Mouse (Mus musculus): ENCODE data around the gene Gm49721. TPM values are rescaled to one million over a fixed set of nuclear protein-coding genes. Genes with fewer than 3 reads are reported as not detected.
"Not testable (repeated sequence)": the region's sequence is repeated elsewhere in the genome, so short reads cannot be mapped to it uniquely, and the experiment has no call there.

Gene Gm49721
- polyA plus RNA-seq, 1 experiment from 2014 or later = not detected

GRCm38 (mm10) chr17:7030204-7030603 lies 51.5 kb downstream of the Gm49721 start:
- not testable (repeated sequence) for H3K36me3 ChIP-seq (ENCODE audit: control insufficient read depth, insufficient read depth, low read length); ATAC-seq (ENCODE audit: low FRiP score, low TSS enrichment); H3K9ac ChIP-seq (replicated peaks; ENCODE audit: low read length); H3K4me2 ChIP-seq (ENCODE audit: low read length); H3K27me3 ChIP-seq (ENCODE audit: control insufficient read depth, insufficient read depth, low read length); DNase-seq; H3K27ac ChIP-seq (replicated peaks; ENCODE audit: low read depth, low read length); H3K9me3 ChIP-seq (ENCODE audit: control insufficient read depth, low read length); H3K4me3 ChIP-seq (replicated peaks; ENCODE audit: low read depth, low read length); H3K4me1 ChIP-seq (ENCODE audit: control insufficient read depth, insufficient read depth, low read length)
- WGBS = 67% methylated on average over 5 of the region's 7 CpGs

- not testable (repeated sequence) for H3K4me2 ChIP-seq (ENCODE audit: low read length); DNase-seq; H3K36me3 ChIP-seq (ENCODE audit: control insufficient read depth, insufficient read depth, low read length); ATAC-seq (ENCODE audit: low FRiP score, low TSS enrichment); H3K4me1 ChIP-seq (ENCODE audit: control insufficient read depth, insufficient read depth, low read length); H3K4me3 ChIP-seq (replicated peaks; ENCODE audit: low read depth, low read length); H3K27ac ChIP-seq (replicated peaks; ENCODE audit: low read depth, low read length); H3K9me3 ChIP-seq (ENCODE audit: control insufficient read depth, low read length); H3K27me3 ChIP-seq (ENCODE audit: control insufficient read depth, insufficient read depth, low read length); H3K9ac ChIP-seq (replicated peaks; ENCODE audit: low read length)
- WGBS = 69% methylated on average over 3 of the region's 6 CpGs
Observed at GRCm38 (mm10) chr17:7030622-7031174, 52.0 kb downstream of the Gm49721 start.

GRCm38 (mm10) chr17:7033192-7034166 lies 54.8 kb downstream of the Gm49721 start:
- not testable (repeated sequence) for H3K4me2 ChIP-seq (ENCODE audit: low read length); H3K36me3 ChIP-seq (ENCODE audit: control insufficient read depth, insufficient read depth, low read length); H3K9ac ChIP-seq (replicated peaks; ENCODE audit: low read length); H3K4me1 ChIP-seq (ENCODE audit: control insufficient read depth, insufficient read depth, low read length); H3K4me3 ChIP-seq (replicated peaks; ENCODE audit: low read depth, low read length); DNase-seq; H3K27me3 ChIP-seq (ENCODE audit: control insufficient read depth, insufficient read depth, low read length); H3K27ac ChIP-seq (replicated peaks; ENCODE audit: low read depth, low read length); H3K9me3 ChIP-seq (ENCODE audit: control insufficient read depth, low read length); ATAC-seq (ENCODE audit: low FRiP score, low TSS enrichment)
- 61% methylated on average over 3 of the region's 17 CpGs for WGBS

- not testable (repeated sequence) for H3K9me3 ChIP-seq (ENCODE audit: control insufficient read depth, low read length); H3K4me1 ChIP-seq (ENCODE audit: control insufficient read depth, insufficient read depth, low read length); ATAC-seq (ENCODE audit: low FRiP score, low TSS enrichment); H3K9ac ChIP-seq (replicated peaks; ENCODE audit: low read length); H3K4me3 ChIP-seq (replicated peaks; ENCODE audit: low read depth, low read length); H3K27ac ChIP-seq (replicated peaks; ENCODE audit: low read depth, low read length); H3K36me3 ChIP-seq (ENCODE audit: control insufficient read depth, insufficient read depth, low read length); H3K27me3 ChIP-seq (ENCODE audit: control insufficient read depth, insufficient read depth, low read length); H3K4me2 ChIP-seq (ENCODE audit: low read length)
- peak; percentile 6 for DNase-seq
- 27% methylated on average over 2 of the region's 4 CpGs for WGBS
Observed at GRCm38 (mm10) chr17:7068997-7069539, 90.4 kb downstream of the Gm49721 start.

- not testable (repeated sequence) for H3K4me3 ChIP-seq (replicated peaks; ENCODE audit: low read depth, low read length); H3K4me2 ChIP-seq (ENCODE audit: low read length); H3K27me3 ChIP-seq (ENCODE audit: control insufficient read depth, insufficient read depth, low read length); ATAC-seq (ENCODE audit: low FRiP score, low TSS enrichment); H3K9me3 ChIP-seq (ENCODE audit: control insufficient read depth, low read length); H3K4me1 ChIP-seq (ENCODE audit: control insufficient read depth, insufficient read depth, low read length); H3K27ac ChIP-seq (replicated peaks; ENCODE audit: low read depth, low read length); H3K36me3 ChIP-seq (ENCODE audit: control insufficient read depth, insufficient read depth, low read length); H3K9ac ChIP-seq (replicated peaks; ENCODE audit: low read length)
- peak; percentile 12 for DNase-seq
- WGBS = 53% methylated on average over 5 of the region's 7 CpGs
Observed at GRCm38 (mm10) chr17:7069561-7070240, 91.0 kb downstream of the Gm49721 start.

- WGBS = 34% methylated on average over 3 of the region's 3 CpGs
- ATAC-seq (ENCODE audit: low FRiP score, low TSS enrichment); H3K4me2 ChIP-seq (ENCODE audit: low read length); H3K27ac ChIP-seq (replicated peaks; ENCODE audit: low read depth, low read length); H3K9me3 ChIP-seq (ENCODE audit: control insufficient read depth, low read length); H3K4me1 ChIP-seq (ENCODE audit: control insufficient read depth, insufficient read depth, low read length); H3K4me3 ChIP-seq (replicated peaks; ENCODE audit: low read depth, low read length); H3K27me3 ChIP-seq (ENCODE audit: control insufficient read depth, insufficient read depth, low read length); H3K36me3 ChIP-seq (ENCODE audit: control insufficient read depth, insufficient read depth, low read length); H3K9ac ChIP-seq (replicated peaks; ENCODE audit: low read length): not testable (repeated sequence)
- DNase-seq = peak; percentile 29
Observed at GRCm38 (mm10) chr17:7074494-7074893, 95.8 kb downstream of the Gm49721 start.

GRCm38 (mm10) chr17:7075519-7075918 lies 96.8 kb downstream of the Gm49721 start:
- WGBS = 91% methylated on average over 5 of the region's 6 CpGs
- H3K27ac ChIP-seq (replicated peaks; ENCODE audit: low read depth, low read length); H3K4me3 ChIP-seq (replicated peaks; ENCODE audit: low read depth, low read length); H3K4me2 ChIP-seq (ENCODE audit: low read length); H3K9ac ChIP-seq (replicated peaks; ENCODE audit: low read length); ATAC-seq (ENCODE audit: low FRiP score, low TSS enrichment); H3K36me3 ChIP-seq (ENCODE audit: control insufficient read depth, insufficient read depth, low read length); H3K9me3 ChIP-seq (ENCODE audit: control insufficient read depth, low read length); H3K4me1 ChIP-seq (ENCODE audit: control insufficient read depth, insufficient read depth, low read length); H3K27me3 ChIP-seq (ENCODE audit: control insufficient read depth, insufficient read depth, low read length); DNase-seq: not testable (repeated sequence)

- not testable (repeated sequence) for ATAC-seq (ENCODE audit: low FRiP score, low TSS enrichment); H3K4me1 ChIP-seq (ENCODE audit: control insufficient read depth, insufficient read depth, low read length); H3K27me3 ChIP-seq (ENCODE audit: control insufficient read depth, insufficient read depth, low read length); DNase-seq; H3K36me3 ChIP-seq (ENCODE audit: control insufficient read depth, insufficient read depth, low read length); H3K4me3 ChIP-seq (replicated peaks; ENCODE audit: low read depth, low read length); H3K9me3 ChIP-seq (ENCODE audit: control insufficient read depth, low read length); H3K27ac ChIP-seq (replicated peaks; ENCODE audit: low read depth, low read length); H3K4me2 ChIP-seq (ENCODE audit: low read length); H3K9ac ChIP-seq (replicated peaks; ENCODE audit: low read length)
- WGBS = 0% methylated on average over 1 of the region's 4 CpGs
Observed at GRCm38 (mm10) chr17:7079558-7079957, 100.9 kb downstream of the Gm49721 start.

All from midbrain, embryonic 14.5 days (tissue).